Mouse (Mus musculus) heart, postnatal 0 days (tissue): ENCODE data around the gene Ruvbl2. TPM values are rescaled to one million over a fixed set of nuclear protein-coding genes. Genes with fewer than 3 reads are reported as not detected.
A peak's percentile ranks its signal among the peaks of the same experiment; 100 is the strongest.

Experiments used
- ATAC-seq: fragments of 200-750 bp; cut with Nextera tagmentation; 2 replicates; pipeline ENCODE4 v1.8.0; 2017; ENCODE audit warnings: low read depth, moderate number of reproducible peaks, moderate library complexity; ENCODE audit not compliant: insufficient read depth
- DNase-seq: peaks from one replicate; pipeline ENCODE4 v3.0.0-alpha.2; 2016; ENCODE audit warnings: low spot score
- H3K27ac ChIP-seq: fragments of 300-500 bp; sonication (generic); 2 replicates; pipeline ENCODE4 v1.5.1; 2014; ENCODE audit warnings: low read depth, mild to moderate bottlenecking
- H3K27me3 ChIP-seq: fragments of 300-500 bp; sonication (generic); 2 replicates; pipeline ENCODE4 v1.6.1; 2014; ENCODE audit warnings: low read length, mixed read lengths; ENCODE audit not compliant: control insufficient read depth, insufficient read depth
- H3K36me3 ChIP-seq: fragments of 300-500 bp; sonication (generic); replicated peaks from 2 replicates; pipeline ENCODE4 v1.6.1; 2014; ENCODE audit warnings: low read length, mixed read lengths; ENCODE audit not compliant: control insufficient read depth, insufficient read depth
- H3K4me1 ChIP-seq: fragments of 300-500 bp; sonication (generic); 2 replicates; pipeline ENCODE4 v1.6.1; 2014; ENCODE audit warnings: antibody characterized with exemption; ENCODE audit not compliant: control insufficient read depth, insufficient read depth
- H3K4me2 ChIP-seq: fragments of 300-500 bp; sonication (generic); 2 replicates; pipeline ENCODE4 v1.6.1; 2014; ENCODE audit warnings: low read depth, mild to moderate bottlenecking, low read length, moderate library complexity
- H3K4me3 ChIP-seq: fragments of 300-500 bp; sonication (generic); 2 replicates; pipeline ENCODE4 v1.5.1; 2014; ENCODE audit warnings: low read depth, low read length
- H3K9ac ChIP-seq: fragments of 300-500 bp; sonication (generic); replicated peaks from 2 replicates; pipeline ENCODE4 v1.6.1; 2014; ENCODE audit warnings: low read depth, low read length, mixed read lengths
- H3K9me3 ChIP-seq: fragments of 300-500 bp; sonication (generic); replicated peaks from 2 replicates; pipeline ENCODE4 v1.6.1; 2016; ENCODE audit warnings: low read length; ENCODE audit not compliant: control insufficient read depth
- CTCF ChIP-seq: IDR thresholded peaks from 2 replicates; pipeline ENCODE4 v1.5.1; 2016; ENCODE audit warnings: antibody characterized with exemption, control low read depth, low read depth
- EP300 ChIP-seq: IDR thresholded peaks from 2 replicates; pipeline ENCODE4 v1.6.1; 2016; ENCODE audit warnings: antibody characterized with exemption, low read depth
- WGBS: fragments of 180-500 bp; shearing (Covaris S2); extraction: QIAGEN DNeasy Blood & Tissue Kit; methylation state at CpG from one replicate; pipeline ENCODE4 v1.1.7; 2014; 5-methylcytosine and 5-hydroxymethylcytosine counted together
- polyA plus RNA-seq: library from polyadenylated mRNA; unstranded; fragments of >200 nt; fragmentation: Nextera tagmentation; extraction: Ambion mirVana; gene quantifications from 2 replicates; pipeline ENCODE4 v1.2.1, GENCODE M21; 2015
- total RNA-seq: library from RNA; depleted of rRNA; stranded (reverse); fragments of >200 nt; gene quantifications from 2 replicates; pipeline ENCODE4 v1.2.3, GENCODE M21; 2014; ENCODE audit warnings: low replicate concordance

Gene Ruvbl2
- total and polyA plus RNA-seq, 2 experiments from 2014 or later, result 31.0 to 76.9 TPM

DNA sequence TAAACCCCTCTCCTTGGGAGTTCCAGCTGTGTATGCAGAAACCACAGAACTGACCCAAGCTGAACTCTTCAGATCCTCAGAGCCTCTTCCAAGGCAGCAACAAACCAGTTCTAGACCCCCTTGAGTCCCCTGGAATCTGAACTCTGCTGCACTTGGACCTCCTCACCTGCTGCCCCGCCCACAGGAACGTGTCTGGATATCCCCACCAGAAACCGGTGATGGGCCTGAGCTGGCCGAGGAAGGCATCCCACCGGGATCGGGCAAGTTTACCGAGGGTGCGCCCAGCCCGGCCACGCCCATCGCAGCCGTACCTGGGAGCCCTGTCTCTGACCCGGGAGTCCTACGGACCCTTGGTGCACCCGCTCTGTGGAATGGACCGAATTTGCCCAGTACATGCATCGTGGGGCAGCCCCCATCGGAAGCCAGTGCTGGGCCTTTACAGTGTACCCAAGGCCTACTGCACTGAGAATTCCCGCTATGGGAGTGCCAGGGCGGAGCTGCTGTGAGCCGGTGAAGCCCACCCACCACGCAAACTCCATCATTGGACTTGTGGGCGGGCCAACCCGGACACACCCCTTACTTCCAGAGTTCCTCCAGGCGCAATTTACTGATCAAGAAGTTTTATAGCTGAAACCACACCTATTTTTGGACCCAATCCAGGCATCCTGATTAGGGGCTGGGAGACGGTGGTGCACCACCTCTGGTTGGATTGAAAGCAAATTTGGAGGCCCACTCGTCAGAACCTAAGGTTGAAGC is 17.9 kb downstream of the Ruvbl2 start:
- no peak for ATAC-seq
- H3K4me1 ChIP-seq, result no peaks in the 10 kb centered on the region
- no peak overlapping the region for H3K9ac ChIP-seq
- H3K4me2 ChIP-seq, result no peak overlapping the region
- no peaks in the 10 kb centered on the region for H3K9me3 ChIP-seq
- H3K27me3 ChIP-seq, result peaks cover 55% of the 10 kb centered on the region
- no peak for DNase-seq
- H3K27ac ChIP-seq, result no peak overlapping the region
- WGBS, result 15% methylated on average over 27 of the region's 27 CpGs
- peaks cover 45% of the 10 kb centered on the region for H3K36me3 ChIP-seq
- no peak overlapping the region for H3K4me3 ChIP-seq
- TF ChIP-seq CTCF (no peak), EP300 (no peak)

- Histone ChIP-seq H3K4me2 (no peak overlapping the region), H3K27ac (no peak overlapping the region), H3K4me3 (no peak overlapping the region), H3K9me3 (no peaks in the 10 kb centered on the region), H3K4me1 (peaks cover 9% of the 10 kb centered on the region; the same call in 1 of the 2 replicates), H3K9ac (no peak overlapping the region), H3K36me3 (peaks cover 25% of the 10 kb centered on the region), H3K27me3 (peaks cover 75% of the 10 kb centered on the region)
- no peak for ATAC-seq
- no peak for DNase-seq
- TF ChIP-seq CTCF (no peak), EP300 (no peak)
- WGBS, result 14% methylated on average over 13 of the region's 13 CpGs
These were observed 19.9 kb downstream of the Ruvbl2 start for GRCm38 (mm10) chr7:45417962-45418492.

DNA sequence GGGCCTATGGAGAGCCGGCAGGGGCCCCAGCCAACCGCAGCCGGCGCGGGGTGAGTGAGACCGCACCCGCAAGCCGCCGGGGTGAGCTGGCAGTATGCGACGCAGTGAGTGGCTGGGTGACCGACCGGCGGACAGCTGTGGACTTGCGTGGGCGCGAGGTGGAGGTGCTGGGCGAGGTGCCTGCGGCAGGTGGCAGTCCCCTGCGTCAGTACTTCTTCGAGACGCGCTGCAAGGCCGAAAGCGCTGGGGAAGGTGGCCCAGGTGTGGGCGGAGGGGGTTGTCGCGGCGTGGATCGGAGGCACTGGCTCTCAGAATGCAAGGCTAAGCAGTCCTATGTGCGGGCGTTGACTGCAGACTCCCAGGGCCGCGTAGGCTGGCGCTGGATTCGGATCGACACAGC is 22.3 kb downstream of the Ruvbl2 start:
- DNase-seq (no peak), ATAC-seq (no peak)
- no peak overlapping the region for H3K27ac ChIP-seq
- no peak overlapping the region for H3K4me3 ChIP-seq
- peaks cover 94% of the 10 kb centered on the region for H3K27me3 ChIP-seq
- no peaks in the 10 kb centered on the region for H3K9me3 ChIP-seq
- no peak for TF ChIP-seq EP300
- no peak for TF ChIP-seq CTCF
- peaks cover 12% of the 10 kb centered on the region; the same call in 1 of the 2 replicates for H3K4me1 ChIP-seq
- H3K4me2 ChIP-seq, result no peak overlapping the region
- 16% methylated on average over 37 of the region's 37 CpGs for WGBS
- 0 out of 2 replicates have a peak, but pooled peaks cover 1% of the 10 kb centered on the region for H3K36me3 ChIP-seq
- no peak overlapping the region for H3K9ac ChIP-seq

- H3K4me2 ChIP-seq, result no peak overlapping the region
- no peaks in the 10 kb centered on the region for H3K9me3 ChIP-seq
- DNase-seq (no peak), ATAC-seq (no peak)
- no peaks in the 10 kb centered on the region for H3K36me3 ChIP-seq
- no peak overlapping the region for H3K9ac ChIP-seq
- H3K27me3 ChIP-seq, result peaks cover 91% of the 10 kb centered on the region
- TF ChIP-seq CTCF (no peak), EP300 (no peak)
- 38% methylated on average over 12 of the region's 12 CpGs for WGBS
- H3K4me1 ChIP-seq, result peaks cover 12% of the 10 kb centered on the region; the same call in 1 of the 2 replicates
- no peak overlapping the region for H3K4me3 ChIP-seq
- H3K27ac ChIP-seq, result no peak overlapping the region
These were observed 23.1 kb downstream of the Ruvbl2 start for GRCm38 (mm10) chr7:45414740-45415224.

GRCm38 (mm10) chr7:45413864-45414739 is 23.8 kb downstream of the Ruvbl2 start:
- 2% methylated on average over 25 of the region's 27 CpGs for WGBS
- no peak overlapping the region for H3K27ac ChIP-seq
- DNase-seq, result no peak

More at GRCm38 (mm10) chr7:45413864-45414739, 23.8 kb downstream of the Ruvbl2 start:
- Histone ChIP-seq H3K4me1 (peaks cover 12% of the 10 kb centered on the region; the same call in 1 of the 2 replicates), H3K36me3 (no peaks in the 10 kb centered on the region), H3K27me3 (peaks cover 91% of the 10 kb centered on the region), H3K4me2 (peak overlapping the region; percentile 92), H3K9me3 (no peaks in the 10 kb centered on the region), H3K9ac (no peak overlapping the region; the same call in 1 of the 2 replicates), H3K4me3 (peak overlapping the region; percentile 56)
- TF ChIP-seq EP300 (no peak), CTCF (no peak)
- ATAC-seq, result no peak
